Mouse (Mus musculus): ENCODE data around the gene Mettl7a2. TPM values are rescaled to one million over a fixed set of nuclear protein-coding genes. Genes with fewer than 3 reads are reported as not detected.
"Not testable (repeated sequence)": the region's sequence is repeated elsewhere in the genome, so short reads cannot be mapped to it uniquely, and the experiment has no call there.

Mettl7a2 gene
- polyA plus RNA-seq, 1 experiment from 2014 or later: not detected

- H3K4me2 ChIP-seq: no peak overlapping the region
- no peak overlapping the region for H3K9ac ChIP-seq
- H3K4me1 ChIP-seq: no peaks in the 10 kb centered on the region
- no peak overlapping the region for H3K27ac ChIP-seq
- no peaks in the 10 kb centered on the region for H3K36me3 ChIP-seq (replicated peaks)
- no peak overlapping the region for H3K4me3 ChIP-seq
- no peaks in the 10 kb centered on the region for H3K9me3 ChIP-seq
- H3K27me3 ChIP-seq (replicated peaks): no peaks in the 10 kb centered on the region
- 76% methylated on average over 12 of the region's 12 CpGs for WGBS
- no peak for ATAC-seq (replicated peaks)
Observed at GRCm38 (mm10) chr15:100324021-100324591, 28.9 kb upstream of the Mettl7a2 start.

GRCm38 (mm10) chr15:100325235-100325634, 27.8 kb upstream of the Mettl7a2 start:
- no peaks in the 10 kb centered on the region for H3K27me3 ChIP-seq (replicated peaks)
- H3K9me3 ChIP-seq: no peaks in the 10 kb centered on the region
- no peak overlapping the region for H3K27ac ChIP-seq
- H3K4me1 ChIP-seq: no peaks in the 10 kb centered on the region
- no peak overlapping the region for H3K4me3 ChIP-seq
- ATAC-seq (replicated peaks): no peak
- 85% methylated on average over 3 of the region's 3 CpGs for WGBS
- H3K36me3 ChIP-seq (replicated peaks): no peaks in the 10 kb centered on the region
- no peak overlapping the region for H3K9ac ChIP-seq
- no peak overlapping the region for H3K4me2 ChIP-seq

DNA sequence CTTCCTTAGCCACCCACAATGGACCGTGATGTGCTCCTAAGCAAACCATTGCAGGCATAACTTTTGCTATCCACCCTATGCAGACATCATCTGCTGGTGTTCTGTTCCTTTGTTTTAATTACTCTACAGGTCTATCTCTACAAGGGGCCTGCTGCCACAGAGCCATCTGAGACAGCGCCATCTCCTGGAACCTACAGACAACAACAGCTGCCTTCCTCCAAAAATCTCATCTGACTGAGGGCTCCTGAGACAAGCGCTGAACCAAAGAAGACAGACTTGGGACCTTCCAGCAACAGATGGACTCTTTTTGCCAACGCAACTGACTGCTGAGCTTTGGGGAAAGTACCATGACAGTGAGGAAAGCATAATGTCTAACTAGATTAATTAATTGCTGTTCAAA, 24.9 kb upstream of the Mettl7a2 start:
- H3K27ac ChIP-seq; H3K4me3 ChIP-seq; ATAC-seq (replicated peaks); H3K36me3 ChIP-seq (replicated peaks); H3K4me2 ChIP-seq; H3K4me1 ChIP-seq; H3K9ac ChIP-seq; H3K27me3 ChIP-seq (replicated peaks); H3K9me3 ChIP-seq: not testable (repeated sequence)
- WGBS: 71% methylated on average over 4 of the region's 4 CpGs

- H3K4me3 ChIP-seq; ATAC-seq (replicated peaks); H3K27ac ChIP-seq; H3K9me3 ChIP-seq; H3K9ac ChIP-seq; H3K4me2 ChIP-seq; H3K36me3 ChIP-seq (replicated peaks); H3K27me3 ChIP-seq (replicated peaks); H3K4me1 ChIP-seq: not testable (repeated sequence)
- WGBS: 51% methylated on average over 10 of the region's 10 CpGs
Observed at GRCm38 (mm10) chr15:100329336-100329735, 23.7 kb upstream of the Mettl7a2 start.

- H3K27me3 ChIP-seq (replicated peaks): no peaks in the 10 kb centered on the region
- no peaks in the 10 kb centered on the region for H3K36me3 ChIP-seq (replicated peaks)
- no peaks in the 10 kb centered on the region for H3K9me3 ChIP-seq
- no peak overlapping the region for H3K27ac ChIP-seq
- ATAC-seq (replicated peaks): no peak
- 88% methylated on average over 7 of the region's 7 CpGs for WGBS
- no peak overlapping the region for H3K4me2 ChIP-seq
- H3K4me1 ChIP-seq: no peaks in the 10 kb centered on the region
- no peak overlapping the region for H3K4me3 ChIP-seq
- no peak overlapping the region for H3K9ac ChIP-seq
Observed at GRCm38 (mm10) chr15:100330739-100331138, 22.3 kb upstream of the Mettl7a2 start.

DNA sequence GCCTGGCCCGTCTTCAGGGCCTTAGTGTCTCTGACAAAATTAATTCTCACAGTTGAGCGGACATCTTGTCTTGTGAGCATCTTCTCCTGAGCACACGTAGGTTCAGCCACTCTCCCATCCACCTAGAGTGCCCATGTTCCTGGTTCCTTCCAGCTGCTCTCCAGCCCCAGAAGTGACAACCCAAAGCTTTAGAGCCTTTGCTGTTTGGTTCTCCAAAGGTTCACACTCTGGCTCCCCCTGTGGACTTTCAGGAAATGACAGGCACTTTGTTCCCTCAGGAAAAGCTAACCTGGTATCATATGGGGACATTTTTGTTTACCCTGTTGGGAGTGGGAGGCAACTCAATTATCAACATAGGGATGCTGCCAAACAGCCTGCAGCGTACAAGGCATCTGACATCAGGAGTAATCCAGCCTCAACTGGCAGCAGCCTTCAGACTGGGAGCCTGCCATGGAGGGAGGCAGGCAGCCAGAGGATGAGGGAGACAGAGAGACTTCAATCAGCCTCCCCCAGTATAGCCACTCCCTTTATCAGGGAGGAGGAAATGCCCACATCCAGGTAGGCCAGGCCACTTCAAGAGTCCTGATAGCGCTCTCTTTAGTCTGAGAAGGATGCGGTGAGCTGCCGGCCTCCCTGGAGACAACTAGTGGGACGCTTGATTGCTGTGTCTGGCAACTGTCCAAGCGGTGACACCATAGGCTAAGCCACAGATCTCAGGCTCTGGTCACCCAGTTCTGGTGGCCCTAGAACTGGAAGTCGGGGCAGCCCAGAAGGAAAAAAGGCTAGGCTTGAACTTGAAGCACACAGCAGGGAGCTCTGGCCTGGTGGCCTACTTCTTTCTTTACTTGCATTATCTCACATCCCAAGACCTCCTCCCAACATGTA, 20.7 kb upstream of the Mettl7a2 start:
- H3K4me2 ChIP-seq; H3K4me1 ChIP-seq; H3K27ac ChIP-seq; H3K4me3 ChIP-seq; H3K9me3 ChIP-seq; H3K27me3 ChIP-seq (replicated peaks); H3K9ac ChIP-seq; H3K36me3 ChIP-seq (replicated peaks): not testable (repeated sequence)
- 57% methylated on average over 3 of the region's 10 CpGs for WGBS
- ATAC-seq (replicated peaks): 0 out of 2 replicates have a peak, but pooled peaks have one; percentile 33

- no peaks in the 10 kb centered on the region for H3K9me3 ChIP-seq
- no peak for ATAC-seq (replicated peaks)
- no peak within 1 kb of the TSS for H3K4me3 ChIP-seq
- no peak within 1 kb of the TSS for H3K9ac ChIP-seq
- no peaks in the 10 kb centered on the region for H3K27me3 ChIP-seq (replicated peaks)
- 73% methylated on average over 10 of the region's 10 CpGs for WGBS
- no peaks in the 10 kb centered on the region for H3K36me3 ChIP-seq (replicated peaks)
- H3K27ac ChIP-seq: no peak within 1 kb of the TSS
- no peaks in the 10 kb centered on the region for H3K4me1 ChIP-seq
- no peak within 1 kb of the TSS for H3K4me2 ChIP-seq
Observed at GRCm38 (mm10) chr15:100334629-100335028, 18.4 kb upstream of the Mettl7a2 start, which contains the start of gene Mettl7a3. TSS of gene Mettl7a3 (plus strand) at chr15:100334929.

DNA sequence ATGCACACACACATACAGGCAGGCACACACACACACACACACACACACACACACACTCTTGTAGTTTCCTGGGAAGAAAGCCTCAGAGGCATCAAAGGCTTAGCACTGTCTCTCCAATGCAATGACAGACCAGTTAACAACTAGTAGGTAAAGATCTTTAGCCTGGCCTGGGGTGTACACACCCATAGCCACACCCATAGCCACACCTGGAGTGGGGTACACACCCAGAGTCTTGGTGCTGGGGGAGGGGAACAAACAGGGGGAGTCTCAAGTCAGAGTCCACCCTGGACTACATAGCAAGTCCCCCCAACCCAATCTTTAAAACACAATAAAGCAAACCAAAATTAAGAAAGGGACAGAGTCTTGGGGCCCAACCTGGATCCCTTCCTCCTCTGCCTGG, 15.7 kb upstream of the Mettl7a2 start:
- not testable (repeated sequence) for H3K27me3 ChIP-seq (replicated peaks); H3K9me3 ChIP-seq

GRCm38 (mm10) chr15:100337847-100338246, 15.2 kb upstream of the Mettl7a2 start:
- H3K27me3 ChIP-seq (replicated peaks); H3K9me3 ChIP-seq; H3K9ac ChIP-seq; H3K4me1 ChIP-seq; H3K36me3 ChIP-seq (replicated peaks); H3K4me3 ChIP-seq; H3K27ac ChIP-seq; ATAC-seq (replicated peaks); H3K4me2 ChIP-seq: not testable (repeated sequence)
- WGBS: 46% methylated on average over 10 of the region's 10 CpGs

More for the DNA sequence above, 15.7 kb upstream of the Mettl7a2 start:
- H3K4me3 ChIP-seq; ATAC-seq (replicated peaks); H3K27ac ChIP-seq; H3K4me2 ChIP-seq; H3K4me1 ChIP-seq; H3K36me3 ChIP-seq (replicated peaks); H3K9ac ChIP-seq: not testable (repeated sequence)

GRCm38 (mm10) chr15:100341314-100341980, 11.6 kb upstream of the Mettl7a2 start:
- WGBS: 79% methylated on average over 4 of the region's 5 CpGs
- not testable (repeated sequence) for H3K9ac ChIP-seq, H3K4me2 ChIP-seq

DNA sequence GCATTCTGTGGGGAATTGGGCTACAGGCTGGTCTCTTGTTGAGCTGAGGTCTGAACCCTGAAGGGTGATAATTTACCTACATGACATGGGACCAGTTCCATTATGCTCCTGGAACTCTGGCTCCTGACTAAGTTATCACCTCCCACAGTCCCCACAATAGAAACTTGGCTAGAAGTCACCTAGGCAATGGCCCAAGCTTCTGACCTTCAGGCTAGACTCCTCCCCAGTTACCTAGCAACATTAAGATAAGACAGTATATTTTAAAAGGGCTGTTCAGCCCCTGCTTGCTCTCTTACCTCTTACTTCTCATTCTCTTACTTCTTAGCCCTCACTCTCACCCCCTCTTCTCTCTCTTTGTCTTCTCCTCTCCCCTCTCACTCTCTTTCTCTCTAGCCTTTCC, 7.5 kb upstream of the Mettl7a2 start:
- no peaks in the 10 kb centered on the region for H3K36me3 ChIP-seq (replicated peaks)
- no peaks in the 10 kb centered on the region for H3K4me1 ChIP-seq
- no peak for ATAC-seq (replicated peaks)
- H3K9me3 ChIP-seq: no peaks in the 10 kb centered on the region
- no peak overlapping the region for H3K4me2 ChIP-seq
- no peak overlapping the region for H3K9ac ChIP-seq
- H3K4me3 ChIP-seq: no peak overlapping the region
- no peak overlapping the region for H3K27ac ChIP-seq
- H3K27me3 ChIP-seq (replicated peaks): no peaks in the 10 kb centered on the region

More at GRCm38 (mm10) chr15:100341314-100341980, 11.6 kb upstream of the Mettl7a2 start:
- H3K36me3 ChIP-seq (replicated peaks); H3K27ac ChIP-seq; H3K4me3 ChIP-seq; ATAC-seq (replicated peaks); H3K4me1 ChIP-seq; H3K9me3 ChIP-seq; H3K27me3 ChIP-seq (replicated peaks): not testable (repeated sequence)

- 62% methylated on average over 14 of the region's 14 CpGs for WGBS
- no peaks in the 10 kb centered on the region for H3K36me3 ChIP-seq (replicated peaks)
- H3K27me3 ChIP-seq (replicated peaks): no peaks in the 10 kb centered on the region
- no peak overlapping the region for H3K4me3 ChIP-seq
- H3K9ac ChIP-seq: no peak overlapping the region
- H3K9me3 ChIP-seq: no peaks in the 10 kb centered on the region
- ATAC-seq (replicated peaks): no peak
- H3K4me1 ChIP-seq: no peaks in the 10 kb centered on the region
- no peak overlapping the region for H3K27ac ChIP-seq
- H3K4me2 ChIP-seq: no peak overlapping the region
Observed at GRCm38 (mm10) chr15:100346761-100347160, 6.2 kb upstream of the Mettl7a2 start.
